Mouse (Mus musculus) midbrain, embryonic 12.5 days (tissue): ENCODE measurements around the gene Kazn. TPM values are rescaled to one million over a fixed set of nuclear protein-coding genes. Genes with fewer than 3 reads are reported as not detected.

ENCODE experiments used
- ATAC-seq: fragments of 200-750 bp; cut with Nextera tagmentation; 2 replicates; pipeline ENCODE4 v1.8.0; 2017; ENCODE audit warnings: low read depth, moderate TSS enrichment, moderate library complexity; ENCODE audit not compliant: low FRiP score
- H3K27ac ChIP-seq: fragments of 300-500 bp; sonication (generic); replicated peaks from 2 replicates; pipeline ENCODE4 v1.5.1; 2016; ENCODE audit warnings: mild to moderate bottlenecking
- H3K27me3 ChIP-seq: fragments of 300-500 bp; sonication (generic); 2 replicates; pipeline ENCODE4 v1.6.1; 2016; ENCODE audit warnings: mild to moderate bottlenecking
- H3K36me3 ChIP-seq: fragments of 300-500 bp; sonication (generic); 2 replicates; pipeline ENCODE4 v1.6.1; 2016
- H3K4me1 ChIP-seq: fragments of 300-500 bp; sonication (generic); 2 replicates; pipeline ENCODE4 v1.6.1; 2016
- H3K4me2 ChIP-seq: fragments of 300-500 bp; sonication (generic); replicated peaks from 2 replicates; pipeline ENCODE4 v1.6.1; 2016; ENCODE audit warnings: mild to moderate bottlenecking, moderate library complexity
- H3K4me3 ChIP-seq: fragments of 300-500 bp; sonication (generic); 2 replicates; pipeline ENCODE4 v1.5.1; 2016; ENCODE audit warnings: mild to moderate bottlenecking
- H3K9ac ChIP-seq: fragments of 300-500 bp; sonication (generic); replicated peaks from 2 replicates; pipeline ENCODE4 v1.6.1; 2016; ENCODE audit warnings: mild to moderate bottlenecking, moderate library complexity
- H3K9me3 ChIP-seq: fragments of 300-500 bp; sonication (generic); 2 replicates; pipeline ENCODE4 v1.6.1; 2016; ENCODE audit warnings: mild to moderate bottlenecking
- WGBS: fragments of 180-500 bp; shearing (Covaris S2); methylation state at CpG from one replicate; pipeline ENCODE4 v1.1.7; 2016; 5-methylcytosine and 5-hydroxymethylcytosine counted together
- polyA plus RNA-seq: library from polyadenylated mRNA; unstranded; fragments of >200 nt; fragmentation: Nextera tagmentation; extraction: Ambion mirVana; gene quantifications from 2 replicates; pipeline ENCODE4 v1.2.1, GENCODE M21; 2016

The Kazn gene
- polyA plus RNA-seq, 1 experiment from 2014 or later, result 22.0 TPM

DNA sequence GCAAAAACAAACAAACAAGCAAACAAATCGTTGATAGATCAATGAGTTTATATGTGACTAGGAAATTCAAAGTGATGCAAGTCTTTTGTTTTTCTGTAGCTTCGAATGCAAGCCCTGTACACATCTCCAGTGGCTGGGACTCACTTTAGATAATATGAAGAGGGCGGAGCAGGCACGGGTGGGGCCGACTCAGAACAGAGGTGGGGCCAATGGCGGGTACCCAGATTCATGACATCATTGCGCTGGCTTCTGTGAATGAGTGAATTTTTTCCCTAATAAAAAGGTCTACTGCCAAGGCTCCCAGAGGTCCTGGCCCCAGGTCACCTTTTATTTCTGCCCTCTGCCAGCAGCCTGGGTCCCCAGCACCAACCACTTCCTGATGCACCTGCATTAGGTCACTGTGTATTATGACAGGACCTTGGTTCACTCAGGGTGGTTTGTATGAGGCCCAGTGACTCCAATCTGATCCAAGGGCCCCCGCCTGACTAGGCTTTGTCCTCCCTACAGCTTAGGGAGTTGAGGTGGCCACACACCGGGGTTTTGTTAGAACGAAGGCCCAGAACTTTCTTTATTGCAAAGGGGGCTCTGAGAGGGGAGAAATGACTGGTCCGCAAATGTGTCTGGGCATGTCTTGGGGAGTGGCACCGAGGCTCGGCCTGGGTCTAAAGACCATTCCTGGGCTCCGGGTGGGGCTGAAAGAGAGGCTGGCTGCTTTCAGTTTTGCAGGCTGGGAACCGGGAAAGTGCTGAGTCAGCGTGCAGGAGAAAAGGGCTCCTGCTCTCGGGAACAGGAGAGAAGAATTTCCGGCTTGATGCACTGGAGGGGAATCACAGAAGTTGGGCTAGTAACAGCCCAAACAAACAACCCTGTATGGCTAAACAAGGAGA, 68.1 kb downstream of the Kazn start:
- no peak overlapping the region for H3K9ac ChIP-seq
- no peak overlapping the region for H3K27ac ChIP-seq
- H3K4me1 ChIP-seq, result peaks cover 34% of the 10 kb centered on the region
- no peak for ATAC-seq
- H3K4me3 ChIP-seq, result no peak overlapping the region
- H3K9me3 ChIP-seq, result no peaks in the 10 kb centered on the region
- no peaks in the 10 kb centered on the region for H3K36me3 ChIP-seq
- no peak overlapping the region for H3K4me2 ChIP-seq
- 59% methylated on average over 18 of the region's 18 CpGs for WGBS
- no peaks in the 10 kb centered on the region for H3K27me3 ChIP-seq

DNA sequence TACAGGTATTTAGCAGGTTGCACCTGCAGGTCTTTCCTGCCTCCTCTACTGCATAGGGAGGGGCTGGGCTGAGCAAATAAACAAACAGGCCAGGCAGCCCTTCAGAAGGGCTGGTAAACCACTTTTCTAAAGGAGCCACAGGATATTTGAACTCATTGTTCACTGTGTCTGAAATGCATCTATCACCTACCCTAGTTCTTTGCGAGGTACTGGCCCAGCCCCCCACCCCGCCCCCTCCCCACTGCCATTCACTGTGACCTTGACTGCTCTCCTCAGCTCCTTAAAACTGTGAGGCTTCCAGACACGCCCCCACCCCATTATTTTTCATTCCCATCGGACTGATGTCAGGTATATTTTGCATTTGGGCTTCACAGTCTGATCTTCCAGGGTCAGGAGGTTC, 69.6 kb downstream of the Kazn start:
- Histone ChIP-seq H3K9me3 (no peaks in the 10 kb centered on the region), H3K4me3 (no peak overlapping the region), H3K4me1 (peaks cover 38% of the 10 kb centered on the region), H3K36me3 (no peaks in the 10 kb centered on the region), H3K27ac (no peak overlapping the region), H3K27me3 (0 out of 2 replicates have a peak, but pooled peaks cover 3% of the 10 kb centered on the region), H3K9ac (no peak overlapping the region), H3K4me2 (no peak overlapping the region)
- 80% methylated on average over 4 of the region's 4 CpGs for WGBS
- ATAC-seq, result no peak

DNA sequence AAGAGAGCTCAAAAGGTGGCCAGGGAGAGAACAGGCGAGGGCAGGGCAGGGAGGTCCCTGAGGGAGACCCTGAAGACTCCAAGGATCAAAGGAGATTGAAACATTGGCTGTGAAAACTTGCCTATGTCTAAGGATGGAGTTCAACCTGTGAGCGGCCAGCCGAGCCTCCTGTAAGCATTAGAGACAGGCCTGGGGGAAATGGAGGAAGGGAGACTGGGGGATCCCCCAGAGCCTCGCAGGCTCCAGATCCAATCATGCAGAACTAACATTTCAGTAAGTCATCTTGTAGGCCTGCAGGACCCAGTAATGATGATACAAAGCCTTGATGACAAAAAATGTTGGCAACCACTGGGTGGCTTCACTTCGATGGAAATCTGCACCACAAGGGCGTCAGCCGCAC, 70.8 kb downstream of the Kazn start:
- WGBS, result 88% methylated on average over 7 of the region's 7 CpGs
- no peak for ATAC-seq

DNA sequence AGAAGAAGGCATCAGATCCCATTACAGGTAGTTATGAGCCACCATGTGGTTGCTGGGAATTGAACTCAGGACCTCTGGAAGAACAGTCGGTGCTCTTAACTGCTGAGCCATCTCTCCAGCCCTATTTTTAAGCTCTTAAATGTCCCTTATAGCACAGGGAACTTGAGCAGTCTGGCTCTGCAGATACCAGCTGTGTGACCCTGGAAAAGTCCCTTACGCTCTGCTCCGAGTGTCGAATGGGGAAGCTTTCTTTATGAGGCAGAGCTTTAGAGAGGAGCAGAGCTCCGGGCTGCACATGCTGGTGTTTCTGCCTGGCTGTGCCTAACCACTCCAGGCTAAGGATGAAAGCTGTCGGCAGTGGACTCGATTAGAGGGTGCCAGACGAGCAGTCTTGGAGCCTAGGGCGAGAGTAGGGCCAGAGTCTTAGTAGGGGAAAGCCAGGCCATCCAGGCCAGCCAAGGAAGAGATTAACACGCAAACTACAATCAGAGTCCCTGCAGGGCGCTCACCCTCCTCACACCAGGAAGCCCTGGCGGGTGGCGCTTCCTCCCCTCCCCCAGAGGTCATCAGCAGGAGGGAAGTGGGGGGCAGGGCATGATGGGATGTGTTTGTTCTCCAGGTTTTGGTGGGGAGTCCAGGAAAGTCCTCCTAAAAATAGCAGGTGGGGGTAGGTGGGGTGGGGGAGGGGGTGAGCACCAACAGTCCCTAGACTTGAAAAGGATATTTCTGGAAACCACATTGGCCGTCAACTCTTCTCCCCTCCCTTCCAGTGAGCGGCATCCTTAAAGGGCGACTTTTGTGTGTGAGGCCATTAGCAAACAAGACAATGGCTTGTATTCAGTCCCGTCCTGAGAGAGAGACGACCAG, 73.1 kb downstream of the Kazn start:
- Histone ChIP-seq H3K4me3 (no peak overlapping the region), H3K4me2 (peak overlapping the region; percentile 6; the same call in 1 of the 2 replicates), H3K36me3 (0 out of 2 replicates have a peak, but pooled peaks cover 2% of the 10 kb centered on the region), H3K9me3 (peaks cover 3% of the 10 kb centered on the region; the same call in 1 of the 2 replicates), H3K27ac (no peak overlapping the region; the same call in 1 of the 2 replicates), H3K27me3 (0 out of 2 replicates have a peak, but pooled peaks cover 3% of the 10 kb centered on the region), H3K9ac (no peak overlapping the region), H3K4me1 (peaks cover 12% of the 10 kb centered on the region)
- WGBS, result 11% methylated on average over 18 of the region's 18 CpGs
- ATAC-seq, result 0 out of 2 replicates have a peak, but pooled peaks have one; percentile 7

More for the DNA sequence above, 70.8 kb downstream of the Kazn start:
- Histone ChIP-seq H3K9ac (no peak overlapping the region), H3K4me2 (no peak overlapping the region), H3K27me3 (0 out of 2 replicates have a peak, but pooled peaks cover 3% of the 10 kb centered on the region), H3K36me3 (no peaks in the 10 kb centered on the region), H3K4me1 (peaks cover 27% of the 10 kb centered on the region), H3K4me3 (no peak overlapping the region), H3K27ac (no peak overlapping the region), H3K9me3 (no peaks in the 10 kb centered on the region)

DNA sequence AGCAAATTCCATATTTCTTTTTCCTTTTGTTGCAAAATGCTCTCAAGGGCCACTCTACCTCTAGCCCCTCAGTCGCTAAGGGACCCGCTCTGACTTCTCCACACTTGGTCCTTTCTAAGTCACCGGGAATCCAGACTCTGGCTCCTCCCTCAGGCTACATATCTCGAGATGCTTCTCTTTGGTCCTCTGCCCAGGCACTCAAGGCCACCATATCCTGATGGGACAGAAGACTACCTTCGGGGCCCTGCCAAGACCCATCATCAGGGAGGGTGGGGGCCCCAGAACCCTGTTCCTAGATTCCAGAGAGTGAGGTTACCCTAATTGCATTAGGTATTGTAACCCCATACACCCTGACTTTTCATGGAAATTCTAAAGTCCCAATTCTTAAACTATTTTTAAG, 73.8 kb downstream of the Kazn start:
- 61% methylated on average over 5 of the region's 5 CpGs for WGBS
- Histone ChIP-seq H3K9ac (no peak overlapping the region), H3K4me2 (no peak overlapping the region), H3K4me3 (no peak overlapping the region), H3K27ac (no peak overlapping the region), H3K9me3 (peaks cover 3% of the 10 kb centered on the region; the same call in 1 of the 2 replicates), H3K27me3 (0 out of 2 replicates have a peak, but pooled peaks cover 3% of the 10 kb centered on the region), H3K36me3 (0 out of 2 replicates have a peak, but pooled peaks cover 2% of the 10 kb centered on the region), H3K4me1 (peaks cover 13% of the 10 kb centered on the region)
- no peak for ATAC-seq

DNA sequence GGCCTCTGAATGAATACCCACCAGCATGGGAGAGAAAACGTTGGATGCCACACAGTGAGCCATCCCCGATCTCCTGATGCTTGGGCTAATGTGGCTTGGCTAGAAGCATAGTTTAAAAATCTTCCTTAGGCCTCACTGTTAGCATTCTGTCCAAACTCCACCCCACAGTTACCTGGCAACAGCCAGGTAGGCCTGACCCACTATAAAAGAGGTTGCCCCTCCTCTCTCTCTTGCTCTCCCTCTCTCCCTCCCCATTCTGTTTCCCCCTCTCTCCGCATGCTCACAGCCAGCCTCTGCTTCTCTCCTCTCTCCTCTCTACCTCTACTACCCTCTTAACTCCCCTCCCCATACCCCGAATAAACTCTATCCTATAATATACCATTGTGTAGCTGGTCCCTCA, 74.8 kb downstream of the Kazn start:
- no peak overlapping the region for H3K4me2 ChIP-seq
- no peak overlapping the region for H3K4me3 ChIP-seq
- WGBS, result 62% methylated on average over 4 of the region's 4 CpGs
- H3K9me3 ChIP-seq, result peaks cover 3% of the 10 kb centered on the region; the same call in 1 of the 2 replicates
- H3K27ac ChIP-seq, result no peak overlapping the region
- no peak overlapping the region for H3K9ac ChIP-seq
- 0 out of 2 replicates have a peak, but pooled peaks cover 2% of the 10 kb centered on the region for H3K36me3 ChIP-seq
- no peak for ATAC-seq
- H3K4me1 ChIP-seq, result peaks cover 14% of the 10 kb centered on the region
- H3K27me3 ChIP-seq, result 0 out of 2 replicates have a peak, but pooled peaks cover 3% of the 10 kb centered on the region

DNA sequence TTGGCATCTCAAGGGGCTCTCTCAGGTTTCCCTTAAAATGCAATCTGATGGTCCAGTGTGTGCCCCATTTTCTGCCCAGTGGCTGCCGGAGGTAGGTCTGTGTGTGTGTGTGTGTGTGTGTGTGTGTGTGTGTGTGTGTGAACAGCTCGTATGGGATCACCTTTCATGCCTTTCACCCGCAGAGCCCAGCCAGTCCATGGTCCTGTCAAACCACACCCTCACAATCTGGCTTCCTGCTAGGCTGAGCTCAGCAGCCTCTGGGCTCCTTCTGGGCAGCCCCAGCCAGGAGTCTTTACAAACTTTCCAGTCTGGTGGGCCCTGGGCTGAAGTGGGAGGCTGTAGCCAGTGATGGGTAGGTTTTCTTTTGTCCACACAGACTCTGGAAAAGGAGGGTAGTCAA, 75.3 kb downstream of the Kazn start:
- 56% methylated on average over 3 of the region's 3 CpGs for WGBS
- Histone ChIP-seq H3K27me3 (0 out of 2 replicates have a peak, but pooled peaks cover 3% of the 10 kb centered on the region), H3K4me1 (peaks cover 14% of the 10 kb centered on the region), H3K27ac (no peak overlapping the region), H3K9me3 (peaks cover 3% of the 10 kb centered on the region; the same call in 1 of the 2 replicates), H3K4me3 (no peak overlapping the region), H3K9ac (no peak overlapping the region), H3K4me2 (no peak overlapping the region), H3K36me3 (0 out of 2 replicates have a peak, but pooled peaks cover 2% of the 10 kb centered on the region)
- no peak for ATAC-seq

DNA sequence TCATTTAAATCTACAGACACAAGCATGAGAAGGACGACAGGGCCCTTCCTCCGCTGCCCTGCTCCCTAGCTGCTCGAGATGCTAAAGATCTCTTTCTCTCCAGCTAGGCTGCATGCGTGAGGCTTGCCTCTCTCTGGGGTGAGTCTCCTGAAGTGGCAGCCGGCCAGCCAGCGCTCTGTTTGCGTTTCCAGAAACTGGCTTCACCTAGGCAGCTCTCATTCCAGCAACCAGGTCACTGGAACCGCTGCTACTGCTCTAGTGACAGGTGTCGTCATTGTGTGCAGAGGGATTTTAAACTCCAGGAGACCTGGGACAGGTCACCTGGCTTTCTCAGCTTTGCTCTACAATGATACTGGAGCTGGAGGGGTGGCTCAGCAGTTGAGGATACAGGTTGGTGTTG, 76.5 kb downstream of the Kazn start:
- ATAC-seq, result no peak
- Histone ChIP-seq H3K9ac (no peak overlapping the region), H3K27ac (no peak overlapping the region), H3K4me2 (no peak overlapping the region), H3K9me3 (peaks cover 3% of the 10 kb centered on the region; the same call in 1 of the 2 replicates), H3K4me1 (peaks cover 14% of the 10 kb centered on the region), H3K36me3 (0 out of 2 replicates have a peak, but pooled peaks cover 6% of the 10 kb centered on the region), H3K27me3 (0 out of 2 replicates have a peak, but pooled peaks cover 3% of the 10 kb centered on the region), H3K4me3 (no peak overlapping the region)
- whole genome bisulfite sequencing, result 94% methylated on average over 9 of the region's 9 CpGs

DNA sequence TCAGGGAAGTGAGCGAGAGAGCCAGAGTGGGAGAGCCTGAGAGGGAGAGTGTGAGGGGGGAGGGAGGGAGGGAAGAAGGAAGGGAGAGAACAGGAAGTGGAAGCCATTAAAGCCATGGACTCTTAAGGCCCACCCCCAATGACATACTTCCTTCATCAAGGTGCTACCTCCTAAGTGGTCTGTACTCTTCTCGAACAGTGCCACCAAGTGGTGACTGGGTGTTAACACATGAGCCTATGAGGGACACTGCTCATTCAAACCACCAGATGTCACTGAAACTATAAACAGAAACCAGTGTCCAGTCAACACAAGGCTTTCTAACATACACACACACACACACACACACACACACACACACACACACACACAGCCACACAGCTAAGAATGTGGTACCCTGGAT, 77.1 kb downstream of the Kazn start:
- Histone ChIP-seq H3K27me3 (0 out of 2 replicates have a peak, but pooled peaks cover 3% of the 10 kb centered on the region), H3K27ac (no peak overlapping the region), H3K9me3 (peaks cover 3% of the 10 kb centered on the region; the same call in 1 of the 2 replicates), H3K9ac (no peak overlapping the region), H3K4me2 (no peak overlapping the region), H3K4me3 (no peak overlapping the region), H3K4me1 (peaks cover 14% of the 10 kb centered on the region), H3K36me3 (peaks cover 9% of the 10 kb centered on the region; the same call in 1 of the 2 replicates)
- ATAC-seq, result no peak
- 96% methylated on average over 2 of the region's 2 CpGs for WGBS

DNA sequence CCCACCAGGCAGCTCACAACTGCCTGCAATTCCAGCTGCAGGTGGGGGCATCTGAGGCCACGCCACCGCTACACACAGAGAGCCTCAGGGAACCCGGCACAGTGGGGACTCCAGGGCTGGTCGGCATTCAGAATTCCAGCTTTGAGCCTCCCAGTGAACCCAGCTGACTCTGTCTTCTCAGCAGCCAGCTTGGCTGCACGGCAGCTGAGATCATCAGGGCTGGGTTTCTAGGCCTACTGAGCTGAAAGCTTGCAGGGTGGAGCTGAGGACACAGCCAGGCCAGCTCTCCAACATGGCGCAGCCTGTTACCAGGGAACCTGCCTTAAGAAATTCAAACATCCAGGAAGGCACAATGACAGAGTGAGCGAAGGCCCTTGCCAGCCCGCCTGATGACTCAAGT, 79.2 kb downstream of the Kazn start:
- Histone ChIP-seq H3K4me1 (0 out of 2 replicates have a peak, but pooled peaks cover 3% of the 10 kb centered on the region), H3K9me3 (peaks cover 3% of the 10 kb centered on the region; the same call in 1 of the 2 replicates), H3K27me3 (no peaks in the 10 kb centered on the region), H3K27ac (peak overlapping the region; percentile 52), H3K36me3 (peaks cover 9% of the 10 kb centered on the region; the same call in 1 of the 2 replicates), H3K4me2 (no peak overlapping the region), H3K9ac (no peak overlapping the region), H3K4me3 (no peak overlapping the region)
- no peak for ATAC-seq
- WGBS, result 50% methylated on average over 8 of the region's 8 CpGs

DNA sequence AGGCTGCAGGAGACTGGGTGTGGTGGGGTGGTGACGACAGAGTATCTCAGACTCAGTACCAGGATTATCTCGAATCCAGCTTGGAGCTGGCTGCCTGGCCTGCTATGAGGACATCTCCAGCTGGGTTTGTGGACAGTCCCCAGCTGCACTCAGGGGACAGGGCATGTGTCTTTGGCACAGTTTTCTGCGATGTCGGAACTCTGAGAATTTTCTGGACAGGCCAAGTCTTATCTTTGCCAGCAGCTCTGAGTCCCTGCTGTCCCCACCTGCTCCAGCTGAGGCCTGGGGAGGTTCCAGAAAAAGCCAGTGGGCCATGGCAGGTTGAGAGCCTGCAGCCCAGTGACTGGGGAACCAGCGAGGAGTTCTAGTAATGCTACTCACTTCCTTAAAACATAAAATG, 82.7 kb downstream of the Kazn start:
- H3K9me3 ChIP-seq, result no peaks in the 10 kb centered on the region
- 87% methylated on average over 5 of the region's 5 CpGs for WGBS
- no peak overlapping the region for H3K4me2 ChIP-seq
- no peaks in the 10 kb centered on the region for H3K27me3 ChIP-seq
- H3K4me3 ChIP-seq, result no peak overlapping the region
- H3K9ac ChIP-seq, result no peak overlapping the region
- peaks cover 9% of the 10 kb centered on the region; the same call in 1 of the 2 replicates for H3K36me3 ChIP-seq
- 0 out of 2 replicates have a peak, but pooled peaks cover 3% of the 10 kb centered on the region for H3K4me1 ChIP-seq
- no peak for ATAC-seq
- no peak overlapping the region for H3K27ac ChIP-seq
